Mouse (Mus musculus): Measurements from ENCODE around the gene Pou2f3. TPM values are rescaled to one million over a fixed set of nuclear protein-coding genes. Genes with fewer than 3 reads are reported as not detected.

The Pou2f3 gene
- total and polyA plus RNA-seq, 2 experiments from 2014 or later = 0.16 TPM; not detected in 1

GRCm38 (mm10) chr9:43205343-43206021 is 4.7 kb downstream of the Pou2f3 start:
- Histone ChIP-seq H3K27me3 (ENCODE audit: insufficient read depth, low read length) (peaks cover 27% of the 10 kb centered on the region), H3K27ac (ENCODE audit: low read depth, low read length) (no peak overlapping the region), H3K9me3 (ENCODE audit: low read length) (no peaks in the 10 kb centered on the region), H3K4me1 (ENCODE audit: insufficient read depth, low read length) (peaks cover 12% of the 10 kb centered on the region; the same call in 1 of the 2 replicates), H3K4me3 (ENCODE audit: low read depth, low read length) (peak overlapping the region; percentile 29), H3K9ac (replicated peaks; ENCODE audit: low read length, poor library complexity, severe bottlenecking) (no peak overlapping the region; the same call in 1 of the 2 replicates), H3K36me3 (ENCODE audit: insufficient read depth, low read length) (no peaks in the 10 kb centered on the region), H3K4me2 (ENCODE audit: low read depth, low read length, poor library complexity, severe bottlenecking) (peak overlapping the region; percentile 52)
- peak; percentile 56 for ATAC-seq (ENCODE audit: low FRiP score)
- 1% methylated on average over 40 of the region's 41 CpGs for WGBS
- peak; percentile 39 for TF ChIP-seq CTCF (IDR thresholded peaks at IDR 0.05)
- DNase-seq (ENCODE audit: low spot score) = no peak

GRCm38 (mm10) chr9:43200212-43200611 is 10.0 kb downstream of the Pou2f3 start:
- no peaks in the 10 kb centered on the region for H3K4me1 ChIP-seq (ENCODE audit: insufficient read depth, low read length)
- no peaks in the 10 kb centered on the region for H3K9me3 ChIP-seq (ENCODE audit: low read length)
- no peak overlapping the region for H3K27ac ChIP-seq (ENCODE audit: low read depth, low read length)
- H3K9ac ChIP-seq (replicated peaks; ENCODE audit: low read length, poor library complexity, severe bottlenecking) = no peak overlapping the region
- H3K4me2 ChIP-seq (ENCODE audit: low read depth, low read length, poor library complexity, severe bottlenecking) = no peak overlapping the region
- H3K36me3 ChIP-seq (ENCODE audit: insufficient read depth, low read length) = no peaks in the 10 kb centered on the region
- TF ChIP-seq CTCF (IDR thresholded peaks at IDR 0.05) = no peak
- ATAC-seq (ENCODE audit: low FRiP score) = no peak
- DNase-seq (ENCODE audit: low spot score) = no peak
- 13% methylated on average over 5 of the region's 5 CpGs for WGBS
- peaks cover 18% of the 10 kb centered on the region; the same call in 1 of the 2 replicates for H3K27me3 ChIP-seq (ENCODE audit: insufficient read depth, low read length)
- H3K4me3 ChIP-seq (ENCODE audit: low read depth, low read length) = no peak overlapping the region

GRCm38 (mm10) chr9:43194001-43194400 is 16.2 kb downstream of the Pou2f3 start:
- Histone ChIP-seq H3K4me2 (ENCODE audit: low read depth, low read length, poor library complexity, severe bottlenecking) (no peak overlapping the region), H3K4me3 (ENCODE audit: low read depth, low read length) (no peak overlapping the region), H3K9ac (replicated peaks; ENCODE audit: low read length, poor library complexity, severe bottlenecking) (no peak overlapping the region), H3K27me3 (ENCODE audit: insufficient read depth, low read length) (no peaks in the 10 kb centered on the region), H3K9me3 (ENCODE audit: low read length) (no peaks in the 10 kb centered on the region), H3K36me3 (ENCODE audit: insufficient read depth, low read length) (no peaks in the 10 kb centered on the region), H3K27ac (ENCODE audit: low read depth, low read length) (no peak overlapping the region), H3K4me1 (ENCODE audit: insufficient read depth, low read length) (peaks cover 1% of the 10 kb centered on the region; the same call in 1 of the 2 replicates)
- ATAC-seq (ENCODE audit: low FRiP score) (no peak), DNase-seq (ENCODE audit: low spot score) (no peak)
- no peak for TF ChIP-seq CTCF (IDR thresholded peaks at IDR 0.05)
- WGBS = 15% methylated on average over 9 of the region's 9 CpGs

GRCm38 (mm10) chr9:43191561-43191960 is 18.6 kb downstream of the Pou2f3 start:
- H3K9ac ChIP-seq (replicated peaks; ENCODE audit: low read length, poor library complexity, severe bottlenecking) = no peak overlapping the region
- WGBS = 63% methylated on average over 4 of the region's 4 CpGs
- no peaks in the 10 kb centered on the region for H3K9me3 ChIP-seq (ENCODE audit: low read length)
- no peak overlapping the region for H3K27ac ChIP-seq (ENCODE audit: low read depth, low read length)
- no peaks in the 10 kb centered on the region for H3K36me3 ChIP-seq (ENCODE audit: insufficient read depth, low read length)
- peaks cover 3% of the 10 kb centered on the region; the same call in 1 of the 2 replicates for H3K4me1 ChIP-seq (ENCODE audit: insufficient read depth, low read length)
- no peaks in the 10 kb centered on the region for H3K27me3 ChIP-seq (ENCODE audit: insufficient read depth, low read length)
- no peak for ATAC-seq (ENCODE audit: low FRiP score)
- TF ChIP-seq CTCF (IDR thresholded peaks at IDR 0.05) = no peak
- no peak overlapping the region for H3K4me3 ChIP-seq (ENCODE audit: low read depth, low read length)
- DNase-seq (ENCODE audit: low spot score) = no peak
- no peak overlapping the region for H3K4me2 ChIP-seq (ENCODE audit: low read depth, low read length, poor library complexity, severe bottlenecking)

- no peak overlapping the region for H3K27ac ChIP-seq (ENCODE audit: low read depth, low read length)
- no peak for TF ChIP-seq CTCF (IDR thresholded peaks at IDR 0.05)
- ATAC-seq (ENCODE audit: low FRiP score) (0 out of 2 replicates have a peak, but pooled peaks have one; percentile 16), DNase-seq (ENCODE audit: low spot score) (no peak)
- H3K9me3 ChIP-seq (ENCODE audit: low read length) = no peaks in the 10 kb centered on the region
- no peaks in the 10 kb centered on the region for H3K36me3 ChIP-seq (ENCODE audit: insufficient read depth, low read length)
- no peak overlapping the region for H3K4me3 ChIP-seq (ENCODE audit: low read depth, low read length)
- H3K4me1 ChIP-seq (ENCODE audit: insufficient read depth, low read length) = peaks cover 3% of the 10 kb centered on the region; the same call in 1 of the 2 replicates
- WGBS = 67% methylated on average over 3 of the region's 3 CpGs
- H3K4me2 ChIP-seq (ENCODE audit: low read depth, low read length, poor library complexity, severe bottlenecking) = no peak overlapping the region
- H3K9ac ChIP-seq (replicated peaks; ENCODE audit: low read length, poor library complexity, severe bottlenecking) = no peak overlapping the region
- H3K27me3 ChIP-seq (ENCODE audit: insufficient read depth, low read length) = no peaks in the 10 kb centered on the region
These were observed 21.2 kb downstream of the Pou2f3 start for GRCm38 (mm10) chr9:43189021-43189356.

- Histone ChIP-seq H3K4me3 (ENCODE audit: low read depth, low read length) (no peak overlapping the region), H3K36me3 (ENCODE audit: insufficient read depth, low read length) (no peaks in the 10 kb centered on the region), H3K4me1 (ENCODE audit: insufficient read depth, low read length) (peaks cover 3% of the 10 kb centered on the region; the same call in 1 of the 2 replicates), H3K9ac (replicated peaks; ENCODE audit: low read length, poor library complexity, severe bottlenecking) (no peak overlapping the region), H3K27ac (ENCODE audit: low read depth, low read length) (no peak overlapping the region), H3K4me2 (ENCODE audit: low read depth, low read length, poor library complexity, severe bottlenecking) (no peak overlapping the region), H3K9me3 (ENCODE audit: low read length) (no peaks in the 10 kb centered on the region), H3K27me3 (ENCODE audit: insufficient read depth, low read length) (no peaks in the 10 kb centered on the region)
- ATAC-seq (ENCODE audit: low FRiP score) (0 out of 2 replicates have a peak, but pooled peaks have one; percentile 56), DNase-seq (ENCODE audit: low spot score) (no peak)
- no peak for TF ChIP-seq CTCF (IDR thresholded peaks at IDR 0.05)
- 61% methylated on average over 12 of the region's 12 CpGs for WGBS
These were observed 21.7 kb downstream of the Pou2f3 start for GRCm38 (mm10) chr9:43188309-43189020.
